Mouse (Mus musculus) left cerebral cortex, adult 18-20 months (tissue): ENCODE measurements around the gene Tmem132a. TPM values are rescaled to one million over a fixed set of nuclear protein-coding genes. Genes with fewer than 3 reads are reported as not detected.

Experiments
- DNase-seq, 2 experiments: peaks; one replicate each; pipeline ENCODE4 v3.0.0; 2021 to 2022; ENCODE audit warnings: low spot score in 2 of 2, mixed read lengths in 1 of 2
- total RNA-seq, 2 experiments: library from RNA; stranded (reverse); gene quantifications; 2 replicates each; pipeline ENCODE4 v1.2.3; 2021

Gene Tmem132a
- total RNA-seq, 2 experiments from 2014 or later = 233 to 258 TPM

DNA sequence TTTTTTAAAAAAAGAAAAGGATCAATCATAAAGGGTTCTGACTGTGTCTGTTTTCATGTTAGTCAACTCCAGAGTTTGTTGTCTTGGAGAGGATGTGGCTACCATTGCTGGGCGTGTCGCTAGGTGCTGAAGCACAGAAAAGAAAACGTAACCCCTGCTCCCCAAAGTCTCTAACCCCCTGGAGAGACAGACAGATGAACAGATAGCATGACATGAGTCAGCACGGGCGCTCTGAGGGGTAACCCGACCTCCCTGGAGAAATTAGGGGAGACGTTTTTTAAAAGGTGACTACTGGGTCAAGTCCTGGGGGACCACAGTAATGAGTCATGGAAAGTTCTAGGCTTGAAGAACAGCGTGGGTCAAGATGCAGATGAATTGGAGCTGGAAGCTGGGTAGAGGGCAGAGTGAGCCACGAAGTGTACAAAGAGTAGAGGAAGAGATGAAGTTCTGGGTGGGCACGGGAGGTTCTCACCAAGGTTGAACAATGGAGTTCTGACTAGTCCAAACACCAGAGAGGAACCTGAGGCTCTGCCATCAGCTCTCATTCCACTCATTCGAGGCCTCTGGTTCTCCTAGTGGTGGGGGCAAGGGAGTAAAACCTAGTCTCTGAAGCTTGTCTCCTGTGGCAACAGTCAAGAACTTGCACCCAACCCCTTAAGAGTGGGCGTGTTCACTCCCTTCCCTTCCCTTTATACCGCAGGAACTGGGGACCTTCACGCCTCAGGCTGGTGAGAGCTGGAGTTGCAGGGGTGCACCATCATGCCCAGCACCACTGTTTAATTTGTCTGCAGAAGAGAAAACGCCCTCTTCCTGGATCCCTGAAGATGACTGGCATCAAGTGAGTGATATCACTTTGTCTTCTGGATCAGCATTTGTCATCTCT lies 30.5 kb downstream of the Tmem132a start, which contains the start of gene Slc15a3:
Gene Slc15a3 (plus strand): TSS at position 718 of the 883 bp plus-strand sequence.
- no peak for DNase-seq

DNA sequence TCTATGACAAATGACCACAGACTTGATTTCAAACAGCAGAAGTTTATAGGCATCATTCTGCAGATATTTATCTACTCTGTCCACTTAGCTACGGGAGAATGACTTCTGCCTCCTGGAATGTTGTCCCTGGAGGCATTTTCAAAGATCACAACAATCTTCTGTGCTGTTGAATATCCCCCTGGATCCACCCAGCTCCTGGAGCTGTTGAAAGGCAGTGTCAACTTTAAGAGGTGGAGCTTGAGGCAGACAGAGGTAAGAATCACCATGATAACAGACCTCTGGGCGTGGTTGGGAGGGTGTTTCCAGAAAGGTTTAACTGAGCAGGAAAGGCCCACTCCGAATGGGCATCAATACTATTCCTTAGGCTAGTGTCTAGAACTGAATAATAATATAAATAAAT lies 34.1 kb downstream of the Tmem132a start:
- no peak for DNase-seq

DNA sequence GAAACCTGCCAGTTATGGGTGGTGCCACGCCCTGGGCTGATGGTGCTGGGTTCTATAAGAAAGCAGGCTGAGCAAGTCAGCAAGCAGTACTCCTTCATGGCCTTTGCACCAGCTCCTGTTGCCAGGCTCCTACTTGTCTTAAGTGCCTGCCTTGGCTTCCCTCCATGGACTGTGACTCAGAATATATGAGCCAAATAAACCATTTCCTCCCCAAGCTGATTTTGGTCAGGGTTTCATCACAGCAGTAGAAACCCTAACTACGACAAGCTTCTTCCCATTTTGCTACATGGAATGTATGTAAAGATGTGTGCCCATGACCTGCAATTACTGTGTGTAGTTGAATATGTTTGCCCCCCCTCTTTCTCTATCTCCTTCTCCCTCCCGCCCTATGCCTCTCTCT lies 36.1 kb downstream of the Tmem132a start:
- DNase-seq = no peak

DNA sequence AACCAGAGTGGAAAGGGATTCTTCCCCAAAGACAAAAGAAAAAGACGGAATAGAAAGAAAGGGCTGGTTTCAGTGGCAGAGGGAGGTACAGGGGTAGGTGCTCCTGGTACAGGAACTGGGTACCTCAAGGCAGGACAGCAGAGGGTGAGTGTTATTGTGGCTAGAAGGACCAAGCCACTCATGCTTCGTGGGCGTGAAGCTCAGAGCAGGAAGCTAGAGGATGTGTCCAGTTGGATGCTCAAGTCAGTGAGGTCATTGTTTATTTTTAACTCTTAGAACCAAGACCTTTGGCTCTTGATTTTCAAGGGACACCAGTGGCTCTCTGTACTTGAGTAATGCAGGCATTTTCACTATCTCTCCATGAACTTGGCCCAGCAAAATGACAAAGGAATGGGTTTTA lies 37.7 kb downstream of the Tmem132a start:
- DNase-seq = no peak

DNA sequence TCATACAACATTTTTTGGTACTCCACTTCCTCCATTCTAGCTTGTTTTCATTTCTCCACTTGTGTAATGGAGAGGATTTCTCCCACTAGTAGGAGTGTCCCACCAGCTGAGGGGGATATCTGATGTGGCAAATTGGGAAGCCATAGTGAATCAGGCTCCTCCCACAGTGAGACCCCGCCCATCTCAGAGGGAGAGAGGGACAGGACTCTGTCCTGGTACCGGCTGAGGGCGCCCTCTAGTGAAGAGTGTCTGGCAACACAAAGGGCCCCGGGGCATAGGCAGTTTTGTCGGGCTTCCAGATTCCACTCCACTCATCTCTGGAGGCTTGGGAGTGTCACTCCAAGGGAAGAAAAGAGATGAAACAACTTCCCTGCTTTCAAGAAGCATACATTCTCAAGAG lies 38.3 kb downstream of the Tmem132a start:
- peak in 1 of 2 experiments; percentile 54 for DNase-seq

DNA sequence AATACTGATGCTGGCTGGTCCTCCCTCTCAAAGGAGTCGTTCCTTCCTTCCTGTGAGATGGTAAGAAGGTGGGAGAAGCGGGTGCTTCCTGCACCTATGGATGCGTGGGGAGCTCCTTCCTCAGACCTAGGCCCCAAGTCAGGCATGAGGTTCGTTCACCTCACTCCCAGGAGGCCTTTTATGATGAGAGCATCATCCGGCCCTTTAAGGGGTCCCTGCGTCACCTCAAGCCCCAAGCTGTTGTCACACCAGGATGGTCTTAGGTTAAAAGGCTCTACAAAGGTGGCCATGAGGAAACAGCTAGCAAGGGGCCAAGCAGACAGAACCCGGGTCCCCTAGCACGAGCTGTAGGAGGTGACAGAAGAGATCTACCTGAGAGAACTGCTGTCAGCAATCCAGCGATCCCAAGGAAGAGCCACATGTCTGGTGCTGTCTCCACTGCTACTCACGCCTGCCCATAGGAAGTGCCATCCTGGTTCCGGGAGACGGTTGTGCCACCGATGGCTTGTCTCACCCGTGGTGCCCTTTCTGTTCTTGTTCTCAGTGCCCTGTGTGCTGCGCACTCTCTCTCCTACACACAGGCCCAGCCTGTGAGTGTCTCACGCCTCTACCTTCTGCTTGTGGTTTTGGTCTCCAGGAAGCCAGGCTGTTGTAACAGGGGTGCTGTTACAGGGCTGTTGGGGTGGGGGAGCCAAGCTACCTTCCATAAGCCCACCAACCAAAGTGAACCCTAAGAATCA lies 40.1 kb downstream of the Tmem132a start, which contains the start of gene Cd6:
Gene Cd6 (minus strand): TSS at position 623 of the 740 bp plus-strand sequence.
- no peak for DNase-seq

DNA sequence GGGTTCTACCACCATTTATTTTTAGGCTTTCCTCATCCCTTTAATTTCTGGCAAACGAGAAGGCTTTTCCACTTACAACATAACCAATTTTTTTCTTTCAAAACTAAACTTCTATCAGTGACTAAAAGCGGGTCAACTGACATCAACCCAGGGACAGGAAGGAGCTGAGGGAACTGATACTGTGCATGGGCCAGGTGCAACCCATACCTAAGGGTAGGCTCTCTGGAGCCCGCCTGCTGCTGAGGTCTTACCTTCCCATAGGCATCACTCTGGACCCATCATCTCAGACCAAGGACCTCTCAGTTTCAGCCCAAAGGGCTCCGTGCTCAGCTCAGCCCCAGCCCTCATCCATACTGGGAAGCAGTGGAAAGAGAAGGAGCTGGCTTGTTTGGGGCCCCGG lies 41.4 kb downstream of the Tmem132a start:
- DNase-seq = no peak

DNA sequence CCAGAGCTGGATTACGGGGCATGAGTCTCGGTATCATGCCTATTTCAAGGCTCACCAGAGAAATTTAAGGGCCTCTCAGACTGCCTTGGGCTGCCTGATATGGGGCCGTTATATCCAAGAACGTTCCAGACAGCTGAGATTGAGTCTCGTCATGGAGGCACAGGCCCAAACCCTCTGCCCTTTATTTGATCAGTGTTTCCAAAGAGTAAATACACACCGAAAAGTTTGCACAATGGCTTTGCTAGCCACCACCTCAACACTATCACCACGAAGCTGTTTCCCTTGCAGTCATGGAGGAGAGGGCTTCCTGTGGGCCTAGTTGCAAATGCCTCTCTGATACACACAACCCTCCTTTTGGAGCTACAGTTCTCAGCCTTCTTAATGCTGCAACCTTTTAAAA lies 45.7 kb downstream of the Tmem132a start:
- no peak for DNase-seq

DNA sequence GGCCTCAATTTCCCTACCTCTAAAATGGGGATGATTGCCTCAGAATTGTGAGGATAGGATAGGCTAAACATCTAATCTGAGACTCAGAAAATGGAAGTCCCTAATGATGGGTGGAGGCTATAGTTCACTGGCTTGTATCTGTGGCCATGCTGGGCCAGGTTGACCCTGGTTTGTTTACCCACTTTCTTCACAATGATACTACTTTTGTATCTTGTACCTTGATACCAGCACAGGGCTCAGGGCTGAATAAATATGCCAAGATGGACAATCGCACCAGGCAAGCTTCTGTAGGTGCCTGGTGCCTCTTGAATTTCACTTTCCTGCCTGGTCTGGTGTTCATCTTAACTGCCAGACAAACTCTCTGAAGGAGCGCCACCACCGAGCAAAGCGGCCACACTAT lies 47.2 kb downstream of the Tmem132a start:
- DNase-seq = no peak

DNA sequence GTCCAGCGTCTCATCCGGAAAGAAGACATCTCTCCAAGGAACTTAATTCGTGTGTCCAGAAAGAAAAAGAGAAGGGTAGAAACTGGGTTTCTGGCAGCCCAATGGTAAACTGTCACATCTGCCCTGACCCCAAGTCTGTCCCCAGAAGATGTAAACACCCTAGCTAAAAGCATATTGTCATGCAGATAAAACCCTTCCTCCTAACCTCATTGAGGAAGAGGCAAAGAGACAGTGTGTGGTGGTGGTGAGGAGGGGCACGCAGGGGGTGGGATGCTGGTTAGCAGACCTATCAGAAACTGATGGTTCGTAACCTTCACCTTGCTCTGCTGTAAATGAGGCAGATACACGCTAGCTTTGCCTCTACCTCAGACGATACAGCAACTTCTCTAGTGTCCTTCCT lies 48.4 kb downstream of the Tmem132a start:
- DNase-seq = no peak

DNA sequence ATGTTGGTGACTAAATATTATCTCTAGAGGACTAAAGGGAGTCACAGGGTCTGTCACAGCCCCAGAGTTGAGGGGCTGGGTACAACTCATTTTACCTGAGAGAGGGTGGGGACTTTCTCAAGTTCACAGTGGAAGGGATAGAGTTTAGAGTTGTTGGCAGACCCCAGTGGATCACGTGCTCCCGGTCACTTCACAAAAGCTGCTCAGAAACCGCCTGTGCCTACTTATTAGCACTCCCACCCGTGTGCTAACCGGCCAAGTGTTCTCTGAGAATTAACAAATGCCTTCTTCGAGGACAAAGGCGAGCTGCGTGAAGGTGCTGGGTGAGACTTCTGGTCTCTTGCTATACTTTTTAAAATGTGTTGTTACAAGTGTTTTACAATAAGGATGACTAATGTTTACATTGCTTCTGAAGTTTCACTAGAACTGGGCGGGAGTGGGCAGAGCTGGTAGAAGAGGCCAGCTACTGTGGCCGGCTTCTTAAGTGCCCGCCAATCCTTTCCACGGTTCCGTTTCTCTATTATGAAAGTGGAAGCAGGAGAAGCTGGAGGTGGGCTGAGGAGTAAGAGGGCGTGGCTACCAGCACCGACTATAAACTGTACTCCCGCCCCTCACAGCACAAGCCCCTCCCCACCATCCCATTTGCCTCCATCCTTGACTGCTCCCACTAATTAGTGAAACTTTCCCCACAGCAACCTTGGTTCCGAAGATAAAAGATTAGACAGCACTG lies 51.4 kb downstream of the Tmem132a start:
- DNase-seq = no peak

DNA sequence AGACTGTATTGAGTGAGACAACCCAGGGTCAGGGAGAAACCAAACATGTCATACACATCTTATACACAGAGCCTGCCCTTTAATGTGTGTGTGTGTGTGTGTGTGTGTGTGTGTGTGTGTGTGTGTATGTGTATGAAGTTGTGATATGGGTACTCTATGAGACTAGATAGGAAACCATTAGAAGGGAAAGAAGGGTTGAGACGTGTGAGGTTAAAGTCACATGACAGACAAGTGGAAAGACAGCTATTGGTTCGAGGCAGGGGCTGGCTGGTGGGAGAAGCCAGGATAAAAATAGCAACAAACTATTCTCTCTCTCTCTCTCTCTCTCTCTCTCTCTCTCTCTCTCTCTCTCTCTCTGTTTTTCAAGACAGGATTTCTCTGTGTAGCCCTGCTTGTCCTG lies 53.3 kb downstream of the Tmem132a start:
- DNase-seq = no peak

DNA sequence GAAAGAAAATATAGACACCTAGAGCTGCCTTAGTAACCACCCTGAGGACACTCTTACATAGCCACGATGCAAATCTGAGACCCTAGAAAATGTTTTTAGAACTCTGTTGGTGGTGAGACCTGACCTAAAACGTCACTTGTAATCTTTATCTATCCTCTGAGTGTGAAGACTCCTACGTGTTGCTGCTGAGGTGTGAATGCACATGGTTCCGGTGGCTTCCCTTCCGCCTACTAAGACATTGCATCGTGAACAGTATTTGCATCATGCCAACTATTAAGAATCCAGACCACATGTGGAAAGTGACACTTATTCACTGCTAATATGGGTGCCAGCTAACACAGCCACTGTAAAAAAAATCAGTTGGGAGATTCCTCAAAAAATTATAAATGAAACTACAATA lies 53.9 kb downstream of the Tmem132a start:
- no peak for DNase-seq

DNA sequence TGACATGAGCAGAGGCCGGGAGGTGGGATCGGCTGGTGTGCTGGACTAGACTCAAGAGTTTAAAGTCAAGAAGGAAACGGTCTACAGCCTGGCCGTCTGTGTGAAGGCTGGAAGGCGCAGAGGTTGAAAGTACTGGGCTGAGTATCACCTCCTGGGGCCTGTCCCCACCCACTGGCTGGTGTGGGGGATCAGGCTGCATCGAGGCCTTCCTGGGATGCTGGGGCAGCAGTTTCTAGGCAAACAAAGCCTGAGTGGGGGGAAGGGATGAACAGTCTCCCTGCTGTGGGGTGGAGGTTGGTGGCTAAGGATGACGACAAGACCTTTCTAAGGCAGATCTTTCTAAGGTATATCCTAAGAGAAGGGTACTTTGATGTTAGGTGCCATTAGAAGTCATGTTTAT lies 55.8 kb downstream of the Tmem132a start:
- no peak for DNase-seq

DNA sequence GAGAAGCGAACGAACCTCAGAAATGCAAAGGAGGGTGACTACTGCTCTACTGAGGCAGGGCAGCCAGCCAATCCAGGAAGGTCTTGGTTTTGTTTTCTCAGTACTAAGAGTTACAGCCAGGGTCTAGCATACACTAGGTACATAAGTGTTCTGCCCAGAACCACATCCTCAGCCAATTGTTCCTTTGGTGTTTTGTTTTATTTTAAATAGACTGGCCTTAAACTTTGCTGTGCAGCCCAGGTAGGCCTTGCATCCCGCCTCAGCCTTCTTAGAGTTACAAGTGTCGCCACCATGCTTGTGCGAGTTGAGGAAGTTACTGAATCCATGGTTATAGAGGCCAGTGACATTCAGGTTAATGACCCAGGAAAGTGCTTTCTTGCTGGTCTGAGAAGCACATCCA lies 56.7 kb downstream of the Tmem132a start:
- no peak for DNase-seq

DNA sequence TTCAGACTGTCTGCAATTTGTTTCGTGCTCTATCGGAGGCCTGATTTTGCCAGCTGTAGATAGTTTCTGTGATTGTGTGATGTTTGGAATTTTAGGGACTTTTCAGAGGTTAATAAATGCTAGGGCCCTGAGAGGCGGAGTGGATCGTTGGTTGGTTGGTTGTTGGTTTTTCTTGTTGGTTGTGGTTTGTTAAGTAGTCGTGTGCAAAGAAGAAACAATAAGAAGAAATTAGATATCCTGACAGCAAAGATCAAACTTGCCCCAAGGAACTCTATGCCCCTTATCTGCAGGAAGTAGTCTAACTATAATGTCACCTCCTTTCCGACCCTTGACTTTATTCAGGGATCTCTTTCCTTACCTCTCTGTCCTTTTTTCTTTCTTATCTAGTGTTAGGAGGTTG lies 58.3 kb downstream of the Tmem132a start:
- DNase-seq = no peak

DNA sequence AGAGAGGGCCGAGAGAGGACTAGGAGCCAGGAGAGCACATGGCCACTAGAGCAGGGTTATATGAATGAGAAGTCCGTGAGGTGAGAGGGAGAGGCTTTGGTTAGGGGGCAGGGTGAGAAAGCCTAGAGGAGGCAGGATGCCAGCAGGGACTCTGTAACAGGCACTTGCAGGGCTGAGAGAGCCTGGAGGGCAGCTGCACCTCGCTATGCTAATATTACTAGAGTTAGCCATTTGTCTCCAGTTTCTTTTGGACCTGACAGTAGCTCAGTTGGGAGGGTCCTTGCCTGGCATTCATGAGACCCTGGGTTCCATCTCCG lies 59.6 kb downstream of the Tmem132a start:
- DNase-seq = no peak

DNA sequence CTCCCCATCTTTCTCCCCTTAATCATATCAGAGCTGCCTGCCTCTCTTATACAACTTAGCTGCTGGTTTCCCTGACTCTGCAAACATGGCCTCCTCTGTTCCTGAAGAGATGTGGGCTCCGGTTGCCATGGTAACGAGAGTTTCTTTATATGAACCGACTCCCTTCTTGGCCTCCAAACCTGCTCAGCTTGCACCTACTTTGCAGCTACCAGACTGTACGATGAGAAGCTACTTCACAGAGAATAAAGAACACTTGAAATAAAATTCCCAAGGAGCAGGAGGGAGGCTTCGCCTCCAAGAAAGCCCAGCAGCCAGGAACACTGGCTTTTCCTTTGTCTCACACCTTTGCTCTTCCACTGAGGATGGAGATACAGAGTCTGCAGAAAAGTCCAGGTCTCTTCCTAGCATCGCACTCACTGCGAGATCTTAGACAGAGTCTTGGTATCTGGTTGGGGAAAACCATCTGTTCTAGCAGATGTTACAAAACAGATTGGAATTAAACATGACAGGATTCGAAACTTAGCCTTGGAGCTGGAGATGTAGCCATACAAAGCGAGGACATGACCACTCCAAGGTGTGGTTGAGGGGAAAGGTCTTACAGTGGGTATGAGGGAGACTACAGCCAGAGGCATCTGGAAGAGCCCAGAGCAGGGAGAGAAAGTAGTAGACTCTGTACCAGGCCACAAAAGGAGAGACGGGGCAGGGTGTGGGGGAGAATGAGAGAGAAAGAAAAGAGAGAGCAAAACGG lies 60.1 kb downstream of the Tmem132a start:
- peak; percentile 61 to 70 for DNase-seq

DNA sequence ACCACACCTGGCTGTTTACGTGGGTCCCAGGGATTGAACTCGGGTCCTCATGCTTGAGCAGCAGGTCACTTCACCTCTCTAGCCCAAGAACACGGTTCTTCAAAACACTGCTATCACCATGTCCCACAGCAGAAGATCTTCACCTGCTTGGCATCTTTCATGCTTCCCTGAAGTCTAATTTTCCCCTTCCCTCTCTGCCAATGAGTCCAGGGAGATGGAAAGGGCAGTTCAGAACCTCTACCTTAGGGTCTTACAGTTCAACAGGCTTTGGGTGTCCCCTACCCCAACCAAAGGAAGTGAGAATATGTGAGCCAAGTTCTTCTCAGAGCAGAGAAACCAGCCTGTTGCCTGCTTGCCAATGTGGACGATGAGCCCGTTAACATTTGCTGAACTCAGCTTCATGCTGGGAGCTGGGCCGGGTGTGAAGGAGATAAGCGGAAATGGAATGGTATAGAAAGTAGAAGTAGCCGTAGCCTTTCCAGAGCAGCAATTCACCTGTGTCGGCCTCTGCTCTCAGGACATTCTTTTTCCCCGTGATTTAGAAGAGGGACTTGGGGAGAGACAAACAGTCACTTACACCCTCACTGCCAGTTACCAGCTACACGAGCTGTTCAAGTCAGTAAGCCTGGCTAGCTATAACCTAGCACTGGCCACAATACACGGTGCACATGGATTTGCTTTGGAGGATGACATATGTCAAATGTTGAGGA lies 61.1 kb downstream of the Tmem132a start:
- no peak for DNase-seq
